Mouse (Mus musculus): ENCODE results near the gene Ift52.
"Not testable (repeated sequence)": the region's sequence is repeated elsewhere in the genome, so short reads cannot be mapped to it uniquely, and the experiment has no call there.

Gene Ift52

GRCm38 (mm10) chr2:163031757-163032156, 14.6 kb downstream of the Ift52 start:
- DNase-seq (ENCODE audit: low read depth, low spot score), result no peak

GRCm38 (mm10) chr2:163032622-163033021, 15.5 kb downstream of the Ift52 start:
- DNase-seq (ENCODE audit: low read depth, low spot score), result no peak

GRCm38 (mm10) chr2:163039940-163040339, 22.8 kb downstream of the Ift52 start:
- DNase-seq (ENCODE audit: low read depth, low spot score), result no peak

- peak; percentile 60 for DNase-seq (ENCODE audit: low read depth, low spot score)
These were observed 31.0 kb downstream of the Ift52 start for GRCm38 (mm10) chr2:163048125-163048524.

GRCm38 (mm10) chr2:163049116-163049515, 32.0 kb downstream of the Ift52 start:
- DNase-seq (ENCODE audit: low read depth, low spot score), result no peak

GRCm38 (mm10) chr2:163051691-163052090, 34.5 kb downstream of the Ift52 start:
- DNase-seq (ENCODE audit: low read depth, low spot score), result no peak

- DNase-seq (ENCODE audit: low read depth, low spot score), result no peak
These were observed 34.9 kb downstream of the Ift52 start for GRCm38 (mm10) chr2:163052101-163052500.

GRCm38 (mm10) chr2:163052826-163053225, 35.7 kb downstream of the Ift52 start:
- DNase-seq (ENCODE audit: low read depth, low spot score), result no peak

GRCm38 (mm10) chr2:163054335-163054840, 37.2 kb downstream of the Ift52 start, which contains the start of gene Mybl2:
Gene Mybl2, plus strand, starts transcription at chr2:163054687.
- DNase-seq (ENCODE audit: low read depth, low spot score), result peak; percentile 94

- peak; percentile 25 for DNase-seq (ENCODE audit: low read depth, low spot score)
These were observed 37.8 kb downstream of the Ift52 start for GRCm38 (mm10) chr2:163054891-163055494.

GRCm38 (mm10) chr2:163055715-163056114, 38.6 kb downstream of the Ift52 start:
- no peak for DNase-seq (ENCODE audit: low read depth, low spot score)

- DNase-seq (ENCODE audit: low read depth, low spot score), result no peak
These were observed 39.4 kb downstream of the Ift52 start for GRCm38 (mm10) chr2:163056584-163056983.

GRCm38 (mm10) chr2:163058981-163059380, 41.8 kb downstream of the Ift52 start:
- DNase-seq (ENCODE audit: low read depth, low spot score), result not testable (repeated sequence)

- DNase-seq (ENCODE audit: low read depth, low spot score), result no peak
These were observed 43.5 kb downstream of the Ift52 start for GRCm38 (mm10) chr2:163060630-163061029.

GRCm38 (mm10) chr2:163061203-163062118, 44.3 kb downstream of the Ift52 start:
- no peak for DNase-seq (ENCODE audit: low read depth, low spot score)

GRCm38 (mm10) chr2:163062119-163062508, 45.0 kb downstream of the Ift52 start:
- no peak for DNase-seq (ENCODE audit: low read depth, low spot score)

GRCm38 (mm10) chr2:163066326-163066725, 49.2 kb downstream of the Ift52 start:
- no peak for DNase-seq (ENCODE audit: low read depth, low spot score)

- no peak for DNase-seq (ENCODE audit: low read depth, low spot score)
These were observed 50.1 kb downstream of the Ift52 start for GRCm38 (mm10) chr2:163067233-163067632.

- DNase-seq (ENCODE audit: low read depth, low spot score), result no peak
These were observed 53.1 kb downstream of the Ift52 start for GRCm38 (mm10) chr2:163070213-163070612.

GRCm38 (mm10) chr2:163071590-163071989, 54.4 kb downstream of the Ift52 start:
- no peak for DNase-seq (ENCODE audit: low read depth, low spot score)

- DNase-seq (ENCODE audit: low read depth, low spot score), result no peak
These were observed 56.0 kb downstream of the Ift52 start for GRCm38 (mm10) chr2:163073023-163073757.

GRCm38 (mm10) chr2:163074006-163074405, 56.9 kb downstream of the Ift52 start:
- DNase-seq (ENCODE audit: low read depth, low spot score), result no peak

Measured in CD4-positive helper T cell, adult 2 months (primary cell).